Mouse (Mus musculus): ENCODE results near the gene Ppm1b. TPM values are rescaled to one million over a fixed set of nuclear protein-coding genes. Genes with fewer than 3 reads are reported as not detected.

Ppm1b gene
- polyA plus RNA-seq, 1 experiment from 2014 or later: 97.5 TPM

GRCm38 (mm10) chr17:85023247-85024167 is 67.0 kb downstream of the Ppm1b start:
- 63% methylated on average over 22 of the region's 22 CpGs for WGBS
- ATAC-seq (ENCODE audit: low FRiP score, low TSS enrichment): no peak; the same call in 1 of the 2 replicates
- H3K4me2 ChIP-seq (ENCODE audit: low read length): no peak overlapping the region
- H3K9me3 ChIP-seq (ENCODE audit: control insufficient read depth, low read length): no peaks in the 10 kb centered on the region
- no peaks in the 10 kb centered on the region for H3K36me3 ChIP-seq (ENCODE audit: control insufficient read depth, insufficient read depth, low read length)
- H3K9ac ChIP-seq (replicated peaks; ENCODE audit: low read length): no peak overlapping the region
- no peaks in the 10 kb centered on the region for H3K4me1 ChIP-seq (ENCODE audit: control insufficient read depth, insufficient read depth, low read length)
- no peak overlapping the region for H3K4me3 ChIP-seq (replicated peaks; ENCODE audit: low read depth, low read length)
- H3K27me3 ChIP-seq (ENCODE audit: control insufficient read depth, insufficient read depth, low read length): no peaks in the 10 kb centered on the region
- DNase-seq: peak; percentile 92
- no peak overlapping the region for H3K27ac ChIP-seq (replicated peaks; ENCODE audit: low read depth, low read length)

GRCm38 (mm10) chr17:85024237-85024636 is 67.7 kb downstream of the Ppm1b start:
- ATAC-seq (ENCODE audit: low FRiP score, low TSS enrichment): no peak
- no peak overlapping the region for H3K4me2 ChIP-seq (ENCODE audit: low read length)
- no peak overlapping the region for H3K27ac ChIP-seq (replicated peaks; ENCODE audit: low read depth, low read length)
- no peak for DNase-seq
- H3K27me3 ChIP-seq (ENCODE audit: control insufficient read depth, insufficient read depth, low read length): no peaks in the 10 kb centered on the region
- H3K4me1 ChIP-seq (ENCODE audit: control insufficient read depth, insufficient read depth, low read length): no peaks in the 10 kb centered on the region
- no peak overlapping the region for H3K9ac ChIP-seq (replicated peaks; ENCODE audit: low read length)
- H3K9me3 ChIP-seq (ENCODE audit: control insufficient read depth, low read length): no peaks in the 10 kb centered on the region
- 94% methylated on average over 8 of the region's 8 CpGs for WGBS
- no peak overlapping the region for H3K4me3 ChIP-seq (replicated peaks; ENCODE audit: low read depth, low read length)
- no peaks in the 10 kb centered on the region for H3K36me3 ChIP-seq (ENCODE audit: control insufficient read depth, insufficient read depth, low read length)

GRCm38 (mm10) chr17:85025151-85025550 is 68.6 kb downstream of the Ppm1b start:
- DNase-seq: no peak
- H3K9me3 ChIP-seq (ENCODE audit: control insufficient read depth, low read length): no peaks in the 10 kb centered on the region
- WGBS: 90% methylated on average over 6 of the region's 6 CpGs
- no peaks in the 10 kb centered on the region for H3K27me3 ChIP-seq (ENCODE audit: control insufficient read depth, insufficient read depth, low read length)
- no peak overlapping the region for H3K4me3 ChIP-seq (replicated peaks; ENCODE audit: low read depth, low read length)
- no peak for ATAC-seq (ENCODE audit: low FRiP score, low TSS enrichment)
- H3K36me3 ChIP-seq (ENCODE audit: control insufficient read depth, insufficient read depth, low read length): no peaks in the 10 kb centered on the region
- H3K9ac ChIP-seq (replicated peaks; ENCODE audit: low read length): no peak overlapping the region
- no peak overlapping the region for H3K4me2 ChIP-seq (ENCODE audit: low read length)
- H3K4me1 ChIP-seq (ENCODE audit: control insufficient read depth, insufficient read depth, low read length): no peaks in the 10 kb centered on the region
- no peak overlapping the region for H3K27ac ChIP-seq (replicated peaks; ENCODE audit: low read depth, low read length)

GRCm38 (mm10) chr17:85026436-85026835 is 69.9 kb downstream of the Ppm1b start:
- ATAC-seq (ENCODE audit: low FRiP score, low TSS enrichment): no peak
- 91% methylated on average over 6 of the region's 6 CpGs for WGBS

GRCm38 (mm10) chr17:85027247-85027646 is 70.7 kb downstream of the Ppm1b start:
- H3K36me3 ChIP-seq (ENCODE audit: control insufficient read depth, insufficient read depth, low read length): no peaks in the 10 kb centered on the region
- H3K4me1 ChIP-seq (ENCODE audit: control insufficient read depth, insufficient read depth, low read length): no peaks in the 10 kb centered on the region
- H3K4me2 ChIP-seq (ENCODE audit: low read length): no peak overlapping the region
- ATAC-seq (ENCODE audit: low FRiP score, low TSS enrichment) (no peak), DNase-seq (no peak)
- H3K4me3 ChIP-seq (replicated peaks; ENCODE audit: low read depth, low read length): no peak overlapping the region
- WGBS: 89% methylated on average over 3 of the region's 3 CpGs
- H3K9me3 ChIP-seq (ENCODE audit: control insufficient read depth, low read length): no peaks in the 10 kb centered on the region
- H3K9ac ChIP-seq (replicated peaks; ENCODE audit: low read length): no peak overlapping the region
- no peaks in the 10 kb centered on the region for H3K27me3 ChIP-seq (ENCODE audit: control insufficient read depth, insufficient read depth, low read length)
- H3K27ac ChIP-seq (replicated peaks; ENCODE audit: low read depth, low read length): no peak overlapping the region

More at GRCm38 (mm10) chr17:85026436-85026835, 69.9 kb downstream of the Ppm1b start:
- no peak overlapping the region for H3K4me3 ChIP-seq (replicated peaks; ENCODE audit: low read depth, low read length)
- H3K4me1 ChIP-seq (ENCODE audit: control insufficient read depth, insufficient read depth, low read length): no peaks in the 10 kb centered on the region
- H3K9ac ChIP-seq (replicated peaks; ENCODE audit: low read length): no peak overlapping the region
- H3K4me2 ChIP-seq (ENCODE audit: low read length): no peak overlapping the region
- H3K36me3 ChIP-seq (ENCODE audit: control insufficient read depth, insufficient read depth, low read length): no peaks in the 10 kb centered on the region
- no peaks in the 10 kb centered on the region for H3K27me3 ChIP-seq (ENCODE audit: control insufficient read depth, insufficient read depth, low read length)
- H3K9me3 ChIP-seq (ENCODE audit: control insufficient read depth, low read length): no peaks in the 10 kb centered on the region
- DNase-seq: no peak
- H3K27ac ChIP-seq (replicated peaks; ENCODE audit: low read depth, low read length): no peak overlapping the region

GRCm38 (mm10) chr17:85028093-85028739 is 71.7 kb downstream of the Ppm1b start, which contains the start of gene Slc3a1:
Slc3a1 (plus strand) TSS chr17:85028376.
- H3K4me1 ChIP-seq (ENCODE audit: control insufficient read depth, insufficient read depth, low read length): no peaks in the 10 kb centered on the region
- H3K27ac ChIP-seq (replicated peaks; ENCODE audit: low read depth, low read length): no peak within 1 kb of the TSS
- H3K36me3 ChIP-seq (ENCODE audit: control insufficient read depth, insufficient read depth, low read length): no peaks in the 10 kb centered on the region
- H3K4me2 ChIP-seq (ENCODE audit: low read length): no peak within 1 kb of the TSS
- no peak for DNase-seq
- H3K4me3 ChIP-seq (replicated peaks; ENCODE audit: low read depth, low read length): no peak within 1 kb of the TSS
- ATAC-seq (ENCODE audit: low FRiP score, low TSS enrichment): no peak
- H3K9me3 ChIP-seq (ENCODE audit: control insufficient read depth, low read length): no peaks in the 10 kb centered on the region
- WGBS: 88% methylated on average over 20 of the region's 20 CpGs
- H3K27me3 ChIP-seq (ENCODE audit: control insufficient read depth, insufficient read depth, low read length): no peaks in the 10 kb centered on the region
- no peak within 1 kb of the TSS for H3K9ac ChIP-seq (replicated peaks; ENCODE audit: low read length)

- Histone ChIP-seq H3K9me3 (ENCODE audit: control insufficient read depth, low read length) (no peaks in the 10 kb centered on the region), H3K27me3 (ENCODE audit: control insufficient read depth, insufficient read depth, low read length) (no peaks in the 10 kb centered on the region), H3K4me2 (ENCODE audit: low read length) (no peak overlapping the region), H3K9ac (replicated peaks; ENCODE audit: low read length) (no peak overlapping the region), H3K36me3 (ENCODE audit: control insufficient read depth, insufficient read depth, low read length) (no peaks in the 10 kb centered on the region), H3K4me1 (ENCODE audit: control insufficient read depth, insufficient read depth, low read length) (no peaks in the 10 kb centered on the region), H3K27ac (replicated peaks; ENCODE audit: low read depth, low read length) (no peak overlapping the region), H3K4me3 (replicated peaks; ENCODE audit: low read depth, low read length) (no peak overlapping the region)
- DNase-seq (no peak), ATAC-seq (ENCODE audit: low FRiP score, low TSS enrichment) (no peak)
- 93% methylated on average over 10 of the region's 10 CpGs for WGBS
Observed at GRCm38 (mm10) chr17:85028797-85029196, 72.3 kb downstream of the Ppm1b start.

- 79% methylated on average over 5 of the region's 5 CpGs for WGBS
- no peak for ATAC-seq (ENCODE audit: low FRiP score, low TSS enrichment)
- H3K27ac ChIP-seq (replicated peaks; ENCODE audit: low read depth, low read length): no peak overlapping the region
Observed at GRCm38 (mm10) chr17:85030651-85031050, 74.1 kb downstream of the Ppm1b start.

More at GRCm38 (mm10) chr17:85030651-85031050, 74.1 kb downstream of the Ppm1b start:
- Histone ChIP-seq H3K9me3 (ENCODE audit: control insufficient read depth, low read length) (no peaks in the 10 kb centered on the region), H3K9ac (replicated peaks; ENCODE audit: low read length) (no peak overlapping the region), H3K36me3 (ENCODE audit: control insufficient read depth, insufficient read depth, low read length) (no peaks in the 10 kb centered on the region), H3K4me3 (replicated peaks; ENCODE audit: low read depth, low read length) (no peak overlapping the region), H3K27me3 (ENCODE audit: control insufficient read depth, insufficient read depth, low read length) (no peaks in the 10 kb centered on the region), H3K4me1 (ENCODE audit: control insufficient read depth, insufficient read depth, low read length) (no peaks in the 10 kb centered on the region), H3K4me2 (ENCODE audit: low read length) (no peak overlapping the region)
- no peak for DNase-seq
